Comparison of ENCODE assay signal across 30 mouse cellular contexts in genomic region chr3:126308303-126308702, GRCm38 (mm10). TPM values are rescaled to one million over a fixed set of nuclear protein-coding genes. Genes with fewer than 3 reads are reported as not detected.
"Had no signal": no experiment of that assay in that cellular context is flagged by ENCODE, and none has a peak within 500 bp of the region (broad histone marks: within the 10 kb centered on the region; RNA-seq: fewer than 3 reads in every experiment).

No protein-coding gene starts in this region.

- H3K27me3 ChIP-seq: embryonic facial prominence, embryonic 12.5 days; embryonic facial prominence, embryonic 13.5 days; embryonic facial prominence, embryonic 15.5 days; forebrain, embryonic 12.5 days; forebrain, embryonic 13.5 days; forebrain, embryonic 15.5 days had no signal

- H3K4me1 ChIP-seq: embryonic facial prominence, embryonic 10.5 days; embryonic facial prominence, embryonic 12.5 days; embryonic facial prominence, embryonic 13.5 days; embryonic facial prominence, embryonic 15.5 days; forebrain, embryonic 10.5 days; forebrain, embryonic 12.5 days; forebrain, embryonic 13.5 days; forebrain, embryonic 15.5 days had no signal

- ATAC-seq: forebrain, embryonic 13.5 days; forebrain, embryonic 14.5 days; forebrain, embryonic 15.5 days; forebrain, embryonic 16.5 days; forebrain, postnatal 0 days had no signal

- H3K36me3 ChIP-seq: embryonic facial prominence, embryonic 10.5 days; embryonic facial prominence, embryonic 12.5 days; embryonic facial prominence, embryonic 13.5 days; embryonic facial prominence, embryonic 15.5 days; forebrain, embryonic 10.5 days; forebrain, embryonic 12.5 days; forebrain, embryonic 15.5 days had no signal

- H3K27ac ChIP-seq: embryonic facial prominence, embryonic 10.5 days; embryonic facial prominence, embryonic 12.5 days; embryonic facial prominence, embryonic 13.5 days; embryonic facial prominence, embryonic 15.5 days; forebrain, embryonic 10.5 days; forebrain, embryonic 12.5 days; forebrain, embryonic 13.5 days; forebrain, embryonic 15.5 days; gastrocnemius, adult 2 months; heart, adult 2 months had no signal

- H3K4me3 ChIP-seq: embryonic facial prominence, embryonic 10.5 days; embryonic facial prominence, embryonic 12.5 days; embryonic facial prominence, embryonic 13.5 days; embryonic facial prominence, embryonic 15.5 days; erythroblast, embryonic 14.5 days; forebrain, embryonic 10.5 days; forebrain, embryonic 12.5 days; forebrain, embryonic 13.5 days; forebrain, embryonic 15.5 days; gastrocnemius, adult 2 months; heart, adult 2 months had no signal

- H3K4me2 ChIP-seq: embryonic facial prominence, embryonic 12.5 days; embryonic facial prominence, embryonic 13.5 days; embryonic facial prominence, embryonic 15.5 days; forebrain, embryonic 12.5 days; forebrain, embryonic 13.5 days; forebrain, embryonic 15.5 days had no signal

- H3K9me3 ChIP-seq: embryonic facial prominence, embryonic 10.5 days; embryonic facial prominence, embryonic 12.5 days; embryonic facial prominence, embryonic 13.5 days; embryonic facial prominence, embryonic 15.5 days; forebrain, embryonic 10.5 days; forebrain, embryonic 12.5 days; forebrain, embryonic 13.5 days; forebrain, embryonic 15.5 days had no signal

- DNase-seq: cerebellum, adult 8-10 months; cerebellum, adult 9-10 months; cerebellum, adult 9-11 months; cerebellum, postnatal 10 days; cerebellum, postnatal 14 days; cerebellum, postnatal 25 days; cerebellum, postnatal 36 days; embryo, embryonic 11 days; forebrain, postnatal 0 days; gastrocnemius, adult 2 months; gastrocnemius, postnatal 10 days; gastrocnemius, postnatal 14 days; gastrocnemius, postnatal 25 days; gastrocnemius, postnatal 36 days; heart, adult 11 months; heart, adult 18-20 months; heart, adult 2 months had no signal

- H3K9ac ChIP-seq: embryonic facial prominence, embryonic 12.5 days; embryonic facial prominence, embryonic 13.5 days; embryonic facial prominence, embryonic 15.5 days; forebrain, embryonic 12.5 days; forebrain, embryonic 13.5 days; forebrain, embryonic 15.5 days; forebrain, postnatal 0 days had no signal

RNA-seq across cellular contexts. Expression of gene Arsj, which starts 55.2 kb away (rescaled TPM):
- total RNA-seq: common myeloid progenitor, adult 5-6 weeks; granulocyte monocyte progenitor cell, adult 5-6 weeks had no signal
- polyA plus RNA-seq: erythroblast, embryonic 14.5 days had no signal
